Mouse (Mus musculus): ENCODE measurements around the gene Txndc12.

DNA sequence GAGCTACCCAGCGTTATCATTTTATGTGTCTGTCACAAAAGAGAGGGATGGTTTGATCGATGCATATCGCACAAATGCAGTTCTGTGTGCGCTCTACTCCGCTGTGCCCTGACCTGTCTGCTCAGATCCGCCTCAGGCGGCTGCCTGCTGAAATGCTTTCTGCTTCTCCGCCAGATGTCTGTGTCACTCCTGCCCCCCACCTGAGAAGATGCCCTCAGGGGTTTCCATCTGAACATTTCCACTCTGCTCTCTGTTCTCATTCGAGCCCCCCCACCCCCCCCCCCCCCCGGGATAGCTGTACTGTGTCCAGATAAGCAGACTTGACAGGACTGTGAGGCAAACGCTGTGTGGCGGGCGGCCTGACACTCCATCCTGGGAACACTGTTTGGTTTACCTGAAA is 49.4 kb downstream of the Txndc12 start:
- TF ChIP-seq POLR2A (IDR thresholded peaks at IDR 0.05; ENCODE audit: control insufficient read depth, low read depth, low read length): no peak
- no peak for TF ChIP-seq CTCF (IDR thresholded peaks at IDR 0.05; ENCODE audit: control insufficient read depth, insufficient read depth, insufficient replicate concordance, low read depth, low read length)

All from testis, adult 2 months (tissue).